Mouse (Mus musculus): ENCODE results near the gene Lcn6. TPM values are rescaled to one million over a fixed set of nuclear protein-coding genes. Genes with fewer than 3 reads are reported as not detected.
A peak's percentile ranks its signal among the peaks of the same experiment; 100 is the strongest.
"Not testable (repeated sequence)": the region's sequence is repeated elsewhere in the genome, so short reads cannot be mapped to it uniquely, and the experiment has no call there.

Gene Lcn6
- polyA plus RNA-seq, 1 experiment from 2014 or later, result not detected

DNA sequence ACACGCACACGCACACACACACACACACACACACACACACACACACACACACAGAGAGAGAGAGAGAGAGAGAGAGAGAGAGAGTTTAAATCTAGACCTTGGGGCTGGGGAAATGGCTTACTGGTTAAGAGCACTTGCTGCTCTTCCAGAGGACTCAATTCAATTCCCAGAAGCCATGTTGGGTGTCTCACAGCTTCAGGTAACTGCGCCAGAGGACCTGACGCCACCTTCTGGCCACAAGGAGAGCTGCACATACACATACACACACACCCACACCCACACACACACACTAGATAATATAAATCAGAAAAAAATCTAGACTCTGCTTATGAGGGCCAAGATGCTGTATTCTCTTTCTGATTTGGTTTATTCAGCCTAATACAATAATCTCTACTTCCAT lies 10.4 kb downstream of the Lcn6 start:
- H3K4me1 ChIP-seq (ENCODE audit: control insufficient read depth, insufficient read depth, low read length), result no peaks in the 10 kb centered on the region
- H3K9ac ChIP-seq (ENCODE audit: low read depth, low read length), result no peak overlapping the region
- H3K36me3 ChIP-seq (ENCODE audit: control insufficient read depth, insufficient read depth, low read length), result no peaks in the 10 kb centered on the region
- H3K27ac ChIP-seq (ENCODE audit: low read length), result no peak overlapping the region
- WGBS, result 64% methylated on average over 3 of the region's 4 CpGs
- no peak for ATAC-seq
- H3K9me3 ChIP-seq (replicated peaks; ENCODE audit: control insufficient read depth, low read length, poor library complexity, severe bottlenecking), result no peaks in the 10 kb centered on the region
- no peak overlapping the region for H3K4me2 ChIP-seq (ENCODE audit: low read length)
- H3K4me3 ChIP-seq (ENCODE audit: low read depth, low read length), result no peak overlapping the region
- H3K27me3 ChIP-seq (ENCODE audit: control insufficient read depth, insufficient read depth, low read depth, low read length), result no peaks in the 10 kb centered on the region

DNA sequence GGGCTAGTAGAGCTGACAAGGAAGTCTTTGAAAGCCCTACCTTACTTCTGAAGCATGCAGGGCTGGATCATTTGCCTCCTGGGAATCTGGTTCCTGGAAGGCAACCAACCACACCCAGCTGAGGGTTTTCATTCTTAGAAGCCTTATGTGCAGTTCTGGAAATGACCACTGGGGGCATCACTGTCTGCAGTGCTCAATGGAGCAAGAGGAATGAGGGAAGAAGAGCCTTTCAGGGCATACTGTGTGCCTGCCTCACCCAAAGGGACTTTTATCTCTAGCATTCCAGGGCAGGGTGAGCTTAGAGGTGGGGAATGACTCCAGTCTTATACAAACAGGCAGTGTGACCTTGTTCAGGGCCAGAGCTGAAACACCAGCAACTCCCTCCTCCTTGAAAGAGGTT lies 18.0 kb downstream of the Lcn6 start:
- H3K9me3 ChIP-seq (replicated peaks; ENCODE audit: control insufficient read depth, low read length, poor library complexity, severe bottlenecking), result no peaks in the 10 kb centered on the region
- H3K27ac ChIP-seq (ENCODE audit: low read length), result no peak overlapping the region
- H3K9ac ChIP-seq (ENCODE audit: low read depth, low read length), result no peak overlapping the region
- H3K4me2 ChIP-seq (ENCODE audit: low read length), result no peak overlapping the region
- no peaks in the 10 kb centered on the region for H3K4me1 ChIP-seq (ENCODE audit: control insufficient read depth, insufficient read depth, low read length)
- no peaks in the 10 kb centered on the region for H3K36me3 ChIP-seq (ENCODE audit: control insufficient read depth, insufficient read depth, low read length)
- H3K4me3 ChIP-seq (ENCODE audit: low read depth, low read length), result no peak overlapping the region
- no peaks in the 10 kb centered on the region for H3K27me3 ChIP-seq (ENCODE audit: control insufficient read depth, insufficient read depth, low read depth, low read length)
- ATAC-seq, result no peak

DNA sequence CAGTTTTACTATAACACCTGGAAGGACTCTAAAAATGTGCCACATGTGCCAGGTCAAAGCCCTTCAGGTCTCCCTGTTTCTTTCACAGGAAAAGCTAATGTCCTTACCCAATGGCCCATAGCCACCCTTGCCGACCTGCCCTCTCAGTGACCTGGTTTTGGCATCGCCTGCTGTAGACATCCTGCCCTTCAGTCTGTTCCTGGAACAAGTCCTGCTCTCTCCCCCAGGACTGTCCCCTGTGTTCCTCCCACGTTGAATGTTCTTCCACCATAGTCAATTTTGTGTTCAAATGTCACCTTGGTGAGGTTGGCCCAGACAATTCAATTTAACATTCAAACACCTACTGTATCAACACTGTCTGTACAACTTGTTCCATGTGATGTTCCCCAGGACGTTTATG lies 20.4 kb downstream of the Lcn6 start:
- no peaks in the 10 kb centered on the region for H3K4me1 ChIP-seq (ENCODE audit: control insufficient read depth, insufficient read depth, low read length)
- no peaks in the 10 kb centered on the region for H3K27me3 ChIP-seq (ENCODE audit: control insufficient read depth, insufficient read depth, low read depth, low read length)
- no peaks in the 10 kb centered on the region for H3K9me3 ChIP-seq (replicated peaks; ENCODE audit: control insufficient read depth, low read length, poor library complexity, severe bottlenecking)
- no peak overlapping the region for H3K4me2 ChIP-seq (ENCODE audit: low read length)
- no peak overlapping the region for H3K4me3 ChIP-seq (ENCODE audit: low read depth, low read length)
- H3K27ac ChIP-seq (ENCODE audit: low read length), result no peak overlapping the region
- H3K9ac ChIP-seq (ENCODE audit: low read depth, low read length), result no peak overlapping the region
- ATAC-seq, result no peak
- WGBS, result 75% methylated on average over 4 of the region's 4 CpGs
- no peaks in the 10 kb centered on the region for H3K36me3 ChIP-seq (ENCODE audit: control insufficient read depth, insufficient read depth, low read length)

DNA sequence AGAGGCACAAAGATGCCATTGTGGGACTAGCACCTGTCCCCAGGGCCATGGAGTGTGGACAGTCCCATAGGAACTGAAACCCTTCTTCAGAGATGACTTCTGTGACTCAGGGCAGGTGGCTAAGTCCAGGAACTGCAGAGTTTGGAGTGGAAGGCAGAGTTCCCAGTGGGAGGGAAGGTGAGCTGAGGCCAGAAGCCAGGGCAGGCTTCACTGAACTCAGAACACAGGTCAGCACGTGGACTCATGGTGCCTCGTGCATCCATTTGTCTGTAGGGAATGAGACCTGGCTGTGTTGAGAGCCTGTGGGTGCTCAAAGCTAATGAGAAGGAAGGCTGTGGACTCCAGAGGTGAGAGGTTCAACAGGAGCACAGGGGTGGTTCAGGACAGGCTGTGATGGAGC lies 22.1 kb downstream of the Lcn6 start:
- Histone ChIP-seq H3K36me3 (ENCODE audit: control insufficient read depth, insufficient read depth, low read length) (no peaks in the 10 kb centered on the region), H3K27me3 (ENCODE audit: control insufficient read depth, insufficient read depth, low read depth, low read length) (no peaks in the 10 kb centered on the region), H3K9ac (ENCODE audit: low read depth, low read length) (no peak overlapping the region), H3K4me1 (ENCODE audit: control insufficient read depth, insufficient read depth, low read length) (no peaks in the 10 kb centered on the region), H3K4me3 (ENCODE audit: low read depth, low read length) (no peak overlapping the region), H3K9me3 (replicated peaks; ENCODE audit: control insufficient read depth, low read length, poor library complexity, severe bottlenecking) (no peaks in the 10 kb centered on the region), H3K27ac (ENCODE audit: low read length) (no peak overlapping the region), H3K4me2 (ENCODE audit: low read length) (no peak overlapping the region)
- 86% methylated on average over 2 of the region's 2 CpGs for WGBS
- ATAC-seq, result no peak

DNA sequence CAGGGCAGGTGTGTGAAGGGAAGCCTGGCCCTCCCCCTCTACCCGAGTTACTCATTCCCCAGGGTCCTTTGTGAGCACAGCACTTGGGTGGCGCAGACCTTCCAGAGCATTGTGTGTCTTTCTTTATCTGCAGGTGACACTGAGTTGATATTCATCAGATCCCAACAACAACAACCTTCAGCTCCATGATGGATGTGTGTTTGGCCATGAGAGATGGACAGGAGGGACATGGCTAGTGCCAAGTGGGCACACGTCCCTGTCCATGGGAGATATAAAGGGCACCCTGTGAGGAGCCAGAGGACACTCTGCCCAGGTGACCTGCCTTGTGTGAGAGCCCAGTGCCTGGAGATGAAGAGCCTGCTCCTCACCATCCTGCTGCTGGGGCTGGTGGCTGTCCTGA lies 23.2 kb downstream of the Lcn6 start, which contains the start of gene Obp2a:
TSS of gene Obp2a (plus strand) at position 301 of the 400 bp plus-strand sequence.
- not testable (repeated sequence) for H3K36me3 ChIP-seq (ENCODE audit: control insufficient read depth, insufficient read depth, low read length); H3K27ac ChIP-seq (ENCODE audit: low read length); H3K4me2 ChIP-seq (ENCODE audit: low read length); H3K4me3 ChIP-seq (ENCODE audit: low read depth, low read length); H3K27me3 ChIP-seq (ENCODE audit: control insufficient read depth, insufficient read depth, low read depth, low read length); H3K9me3 ChIP-seq (replicated peaks; ENCODE audit: control insufficient read depth, low read length, poor library complexity, severe bottlenecking); H3K9ac ChIP-seq (ENCODE audit: low read depth, low read length); H3K4me1 ChIP-seq (ENCODE audit: control insufficient read depth, insufficient read depth, low read length); ATAC-seq
- 89% methylated on average over 3 of the region's 3 CpGs for WGBS

DNA sequence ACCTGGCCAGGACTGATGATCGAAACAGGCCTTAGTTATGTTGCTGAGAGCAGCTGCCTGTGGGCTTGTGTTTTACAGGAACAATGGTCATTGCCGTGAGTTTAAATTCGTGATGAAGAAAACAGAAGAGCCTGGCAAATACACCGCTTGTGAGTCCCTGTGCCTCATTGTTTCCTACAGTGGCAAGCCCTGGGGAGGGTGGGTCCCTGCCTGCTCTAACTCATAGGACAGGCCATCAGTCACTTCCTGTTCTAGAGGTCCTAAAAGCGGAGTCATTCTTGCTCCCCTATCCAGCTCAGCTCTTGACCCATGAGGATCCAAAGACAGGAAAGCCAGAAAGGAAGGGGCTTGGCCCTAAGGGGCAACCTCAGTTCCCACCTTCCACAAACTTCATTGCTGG lies 24.4 kb downstream of the Lcn6 start:
- 87% methylated on average over 5 of the region's 5 CpGs for WGBS
- no peak for ATAC-seq
- no peak overlapping the region for H3K4me3 ChIP-seq (ENCODE audit: low read depth, low read length)
- H3K36me3 ChIP-seq (ENCODE audit: control insufficient read depth, insufficient read depth, low read length), result no peaks in the 10 kb centered on the region
- no peak overlapping the region for H3K9ac ChIP-seq (ENCODE audit: low read depth, low read length)
- no peaks in the 10 kb centered on the region for H3K4me1 ChIP-seq (ENCODE audit: control insufficient read depth, insufficient read depth, low read length)
- no peaks in the 10 kb centered on the region for H3K9me3 ChIP-seq (replicated peaks; ENCODE audit: control insufficient read depth, low read length, poor library complexity, severe bottlenecking)
- no peaks in the 10 kb centered on the region for H3K27me3 ChIP-seq (ENCODE audit: control insufficient read depth, insufficient read depth, low read depth, low read length)
- H3K4me2 ChIP-seq (ENCODE audit: low read length), result no peak overlapping the region
- no peak overlapping the region for H3K27ac ChIP-seq (ENCODE audit: low read length)

DNA sequence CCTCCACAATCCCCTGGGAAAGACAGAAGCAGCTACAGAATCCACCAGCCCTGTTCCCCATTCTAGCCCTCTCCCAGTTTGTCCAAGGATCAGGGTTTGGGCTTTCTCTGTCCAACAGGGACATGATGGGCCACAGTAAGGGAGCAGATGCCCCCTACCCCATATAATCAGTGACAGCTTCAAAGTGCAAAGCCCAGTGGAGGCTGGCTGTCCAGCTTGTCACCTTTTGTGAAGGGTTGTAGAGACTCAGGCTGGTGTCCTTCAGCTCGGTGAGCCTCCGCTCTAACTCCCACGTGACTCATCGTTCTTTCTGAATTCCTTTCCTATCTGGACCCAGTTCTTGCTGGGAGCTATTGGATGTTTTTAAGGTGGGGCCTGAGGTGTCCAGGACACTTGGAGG lies 27.1 kb downstream of the Lcn6 start:
- Histone ChIP-seq H3K4me2 (ENCODE audit: low read length) (no peak overlapping the region), H3K27me3 (ENCODE audit: control insufficient read depth, insufficient read depth, low read depth, low read length) (no peaks in the 10 kb centered on the region), H3K27ac (ENCODE audit: low read length) (no peak overlapping the region), H3K4me1 (ENCODE audit: control insufficient read depth, insufficient read depth, low read length) (peaks cover 8% of the 10 kb centered on the region), H3K9ac (ENCODE audit: low read depth, low read length) (no peak overlapping the region), H3K36me3 (ENCODE audit: control insufficient read depth, insufficient read depth, low read length) (no peaks in the 10 kb centered on the region), H3K9me3 (replicated peaks; ENCODE audit: control insufficient read depth, low read length, poor library complexity, severe bottlenecking) (no peaks in the 10 kb centered on the region), H3K4me3 (ENCODE audit: low read depth, low read length) (no peak overlapping the region)
- no peak for ATAC-seq
- 90% methylated on average over 4 of the region's 4 CpGs for WGBS

DNA sequence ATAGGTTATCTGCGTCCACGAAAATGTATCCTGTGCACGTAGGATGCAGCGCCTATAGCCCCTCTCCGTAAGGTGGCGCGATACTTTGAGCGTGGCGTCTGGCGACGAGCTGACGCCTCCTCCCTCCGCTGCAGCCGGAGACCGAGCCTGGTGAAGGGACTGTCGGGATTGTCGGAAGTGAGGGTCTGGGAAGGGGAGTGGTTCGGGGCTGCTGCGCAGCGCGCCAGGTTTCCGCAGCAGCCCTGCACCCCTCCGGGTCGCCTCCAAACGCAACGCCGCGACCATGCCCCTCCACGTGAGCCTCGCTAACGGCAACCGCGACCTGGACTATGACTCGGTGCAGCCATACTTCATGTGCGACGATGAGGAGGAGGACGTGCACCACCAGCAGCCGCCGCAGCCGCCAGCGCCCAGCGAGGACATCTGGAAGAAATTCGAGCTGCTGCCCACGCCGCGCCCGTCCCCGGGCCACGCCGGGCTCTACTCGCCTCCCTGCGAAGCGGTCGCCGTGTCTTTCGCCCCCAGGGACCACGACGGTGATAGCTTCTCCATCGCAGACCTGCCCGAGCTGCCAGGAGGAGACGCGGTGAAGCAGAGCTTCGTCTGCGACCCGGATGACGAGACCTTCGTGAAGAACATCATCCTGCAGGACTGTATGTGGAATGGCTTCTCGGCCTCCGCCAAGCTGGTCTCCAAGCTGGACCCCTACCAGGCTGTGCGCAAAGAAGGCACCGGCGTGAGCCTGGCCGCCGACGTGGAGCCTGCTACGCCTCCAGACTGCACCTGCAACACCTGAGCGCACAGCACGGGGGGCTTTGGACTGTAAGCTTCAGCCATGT lies 30.3 kb downstream of the Lcn6 start, which contains the start of gene Bmyc:
TSS of gene Bmyc (plus strand) at position 97 of the 839 bp plus-strand sequence.
- H3K27me3 ChIP-seq (ENCODE audit: control insufficient read depth, insufficient read depth, low read depth, low read length), result no peaks in the 10 kb centered on the region
- H3K9ac ChIP-seq (ENCODE audit: low read depth, low read length), result peak within 1 kb of the TSS; percentile 84
- H3K4me1 ChIP-seq (ENCODE audit: control insufficient read depth, insufficient read depth, low read length), result peaks cover 17% of the 10 kb centered on the region
- peak within 1 kb of the TSS; percentile 71 for H3K4me2 ChIP-seq (ENCODE audit: low read length)
- no peaks in the 10 kb centered on the region for H3K36me3 ChIP-seq (ENCODE audit: control insufficient read depth, insufficient read depth, low read length)
- peak within 1 kb of the TSS; percentile 88 for H3K4me3 ChIP-seq (ENCODE audit: low read depth, low read length)
- 0% methylated on average over 68 of the region's 78 CpGs for WGBS
- peak within 1 kb of the TSS; percentile 94 for H3K27ac ChIP-seq (ENCODE audit: low read length)
- H3K9me3 ChIP-seq (replicated peaks; ENCODE audit: control insufficient read depth, low read length, poor library complexity, severe bottlenecking), result no peaks in the 10 kb centered on the region
- peak; percentile 97 for ATAC-seq

DNA sequence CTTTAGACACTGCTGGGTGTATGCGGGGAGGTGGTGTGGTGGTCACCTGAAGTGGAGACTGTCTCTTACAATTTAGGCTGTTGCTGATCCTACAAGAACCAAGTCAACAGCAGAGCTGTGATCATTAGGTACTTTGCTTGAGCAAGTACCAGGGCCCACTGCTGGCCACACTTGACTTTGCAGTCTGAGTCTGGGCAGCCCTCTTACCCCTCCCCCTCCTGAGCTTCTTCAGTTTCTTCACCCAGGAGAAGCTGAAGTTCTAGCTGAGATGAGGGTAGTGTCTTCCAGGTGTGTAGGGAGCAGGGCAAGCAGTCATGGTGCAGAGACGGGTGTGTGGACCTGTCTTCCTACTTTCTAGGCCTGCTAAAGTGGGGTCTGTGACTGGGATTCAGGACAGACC lies 31.5 kb downstream of the Lcn6 start:
- 89% methylated on average over 2 of the region's 2 CpGs for WGBS

More for the DNA sequence above, 31.5 kb downstream of the Lcn6 start:
- Histone ChIP-seq H3K4me2 (ENCODE audit: low read length) (peak overlapping the region; percentile 64), H3K9me3 (replicated peaks; ENCODE audit: control insufficient read depth, low read length, poor library complexity, severe bottlenecking) (no peaks in the 10 kb centered on the region), H3K27me3 (ENCODE audit: control insufficient read depth, insufficient read depth, low read depth, low read length) (no peaks in the 10 kb centered on the region), H3K36me3 (ENCODE audit: control insufficient read depth, insufficient read depth, low read length) (no peaks in the 10 kb centered on the region), H3K4me1 (ENCODE audit: control insufficient read depth, insufficient read depth, low read length) (peaks cover 17% of the 10 kb centered on the region), H3K9ac (ENCODE audit: low read depth, low read length) (peak overlapping the region; percentile 41; the same call in 1 of the 2 replicates), H3K27ac (ENCODE audit: low read length) (no peak overlapping the region), H3K4me3 (ENCODE audit: low read depth, low read length) (peak overlapping the region; percentile 31)
- no peak for ATAC-seq
